ENCODE assay signal across 9 mouse cellular contexts in genomic region chr10:73564216-73564615, GRCm38 (mm10).
DNase-seq lines count a peak whose midpoint lies in the region; ATAC-seq and TF ChIP-seq lines count a peak whose summit lies in the region.
"Had no signal": no experiment of that assay in that cellular context is flagged by ENCODE, and none has a peak within 500 bp of the region (broad histone marks: within the 10 kb centered on the region; RNA-seq: fewer than 3 reads in every experiment).

No protein-coding gene starts in this region.

- peak; percentile 55 for TF ChIP-seq CTCF in midbrain, postnatal 0 days (IDR thresholded peaks at IDR 0.05)

- no peak for ATAC-seq in midbrain, postnatal 0 days (ENCODE audit: low FRiP score)
- no peak for ATAC-seq in midbrain, embryonic 13.5 days
- no peak for ATAC-seq in inflammation-experienced regulatory T-cells, adult 6 months
- no peak for ATAC-seq in megakaryocyte-erythroid progenitor cell, adult 5-6 weeks (replicated peaks; ENCODE audit: low FRiP score, low TSS enrichment, poor library complexity, severe bottlenecking)

- H3K4me3 ChIP-seq in midbrain, postnatal 0 days (ENCODE audit: low read depth, low read length), result no peak overlapping the region
- H3K4me3 ChIP-seq in midbrain, embryonic 13.5 days (replicated peaks), result no peak overlapping the region
- H3K4me3 ChIP-seq: neural tube, embryonic 12.5 days had no signal

- no peak overlapping the region for H3K27ac ChIP-seq in midbrain, postnatal 0 days (ENCODE audit: low read depth, low read length)
- H3K27ac ChIP-seq in midbrain, embryonic 13.5 days, result no peak overlapping the region
- H3K27ac ChIP-seq: neural tube, embryonic 12.5 days had no signal

- no peaks in the 10 kb centered on the region for H3K36me3 ChIP-seq in midbrain, postnatal 0 days (ENCODE audit: insufficient read depth, low read length)
- H3K36me3 ChIP-seq in midbrain, embryonic 13.5 days, result no peaks in the 10 kb centered on the region
- H3K36me3 ChIP-seq: neural tube, embryonic 12.5 days had no signal

- peak; percentile 12 for DNase-seq in cerebellum, adult 11 months
- DNase-seq in cerebellum, adult 11-12 months, result no peak
- DNase-seq in midbrain, postnatal 0 days (ENCODE audit: low spot score), result peak; percentile 8
- DNase-seq in kidney, postnatal 4 days, result peak; percentile 43 to 47
- peak; percentile 25 for DNase-seq in right cerebral cortex, postnatal 14 days

- 71% methylated on average over 7 of the region's 7 CpGs for WGBS in midbrain, postnatal 0 days
- 67% methylated on average over 7 of the region's 7 CpGs for WGBS in midbrain, embryonic 13.5 days

- H3K4me1 ChIP-seq in midbrain, postnatal 0 days (ENCODE audit: insufficient read depth, low read length), result no peaks in the 10 kb centered on the region
- H3K4me1 ChIP-seq in midbrain, embryonic 13.5 days (replicated peaks), result no peaks in the 10 kb centered on the region
- H3K4me1 ChIP-seq: neural tube, embryonic 12.5 days had no signal

- no peaks in the 10 kb centered on the region for H3K27me3 ChIP-seq in midbrain, postnatal 0 days (ENCODE audit: insufficient read depth, low read length)
- H3K27me3 ChIP-seq in midbrain, embryonic 13.5 days, result no peaks in the 10 kb centered on the region
- H3K27me3 ChIP-seq: neural tube, embryonic 12.5 days had no signal

- H3K4me2 ChIP-seq in midbrain, postnatal 0 days (ENCODE audit: low read depth, low read length, poor library complexity, severe bottlenecking), result no peak overlapping the region
- no peak overlapping the region for H3K4me2 ChIP-seq in midbrain, embryonic 13.5 days (replicated peaks)
- H3K4me2 ChIP-seq: neural tube, embryonic 12.5 days had no signal

- H3K9me3 ChIP-seq in midbrain, postnatal 0 days (ENCODE audit: low read length), result no peaks in the 10 kb centered on the region
- H3K9me3 ChIP-seq in midbrain, embryonic 13.5 days, result no peaks in the 10 kb centered on the region
- H3K9me3 ChIP-seq: neural tube, embryonic 12.5 days had no signal

- no peak overlapping the region for H3K9ac ChIP-seq in midbrain, postnatal 0 days (replicated peaks; ENCODE audit: low read length, poor library complexity, severe bottlenecking)
- H3K9ac ChIP-seq in midbrain, embryonic 13.5 days (replicated peaks), result no peak overlapping the region
- H3K9ac ChIP-seq: neural tube, embryonic 12.5 days had no signal
